Mouse (Mus musculus): ENCODE measurements at regions not wholly inside any gene's neighbourhood (a gene's known extent, or its start where the extent isn't known, plus 50 kb on each side); places are given as distances from the start of the nearest gene placed in this dataset.

DNA sequence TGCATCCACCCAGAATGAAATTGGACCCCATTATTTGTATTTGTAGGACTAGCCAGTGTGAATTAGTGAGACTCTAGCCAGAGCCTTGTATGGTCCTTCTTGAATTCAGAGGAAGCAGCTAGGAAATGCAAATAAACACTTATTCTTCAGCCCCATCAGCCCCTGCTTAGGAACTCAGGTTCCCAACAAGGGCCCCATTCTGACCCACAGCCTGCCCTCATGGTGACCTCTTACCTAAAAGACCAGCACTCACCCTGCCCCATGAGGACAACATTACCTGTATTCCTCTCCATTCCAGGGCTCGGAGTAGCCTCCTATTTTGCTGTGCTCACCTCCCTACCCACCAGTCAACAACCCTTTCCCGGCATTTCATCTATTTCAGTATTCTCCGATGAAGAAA lies 283.6 kb upstream of the Noct start:
- DNase-seq, result no peak

DNA sequence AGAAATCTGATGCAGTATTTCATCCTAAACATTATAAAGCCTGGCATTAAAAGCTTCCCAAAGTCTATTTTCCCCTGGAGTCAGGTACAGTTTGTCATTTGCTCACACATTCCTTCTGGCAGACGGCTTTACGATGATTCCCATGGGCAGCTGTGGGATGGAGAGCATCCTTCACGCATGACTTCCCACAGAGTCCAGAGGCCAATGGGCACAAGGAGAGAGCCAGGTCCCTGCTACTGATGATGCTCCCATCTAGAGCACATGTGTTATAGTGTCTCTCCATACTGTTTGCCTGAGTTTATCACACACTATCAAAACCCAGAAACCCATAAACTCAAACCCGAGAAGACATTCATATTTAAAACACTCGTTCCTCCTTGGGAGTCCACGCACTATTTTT lies 270.8 kb upstream of the Noct start:
- DNase-seq, result no peak

DNA sequence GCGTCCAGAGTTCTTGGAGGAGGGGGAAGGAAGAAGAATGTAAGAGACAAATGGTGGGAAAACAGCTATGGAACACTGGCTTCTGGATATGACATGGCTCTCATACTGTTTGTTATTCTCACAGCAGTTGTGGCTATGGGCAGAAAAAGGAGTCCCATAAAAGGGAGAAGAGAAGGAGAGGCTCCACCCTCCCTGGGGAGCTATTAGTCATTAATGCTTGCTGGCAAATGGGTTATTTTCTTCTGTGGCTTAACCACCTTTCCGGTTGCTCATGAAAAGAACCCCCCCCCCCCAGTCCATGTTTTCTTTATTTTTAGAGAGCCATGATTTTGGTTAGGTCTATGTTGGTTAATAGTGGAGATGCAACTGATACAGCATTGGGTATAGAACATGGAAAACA lies 253.9 kb upstream of the Noct start:
- DNase-seq, result no peak

DNA sequence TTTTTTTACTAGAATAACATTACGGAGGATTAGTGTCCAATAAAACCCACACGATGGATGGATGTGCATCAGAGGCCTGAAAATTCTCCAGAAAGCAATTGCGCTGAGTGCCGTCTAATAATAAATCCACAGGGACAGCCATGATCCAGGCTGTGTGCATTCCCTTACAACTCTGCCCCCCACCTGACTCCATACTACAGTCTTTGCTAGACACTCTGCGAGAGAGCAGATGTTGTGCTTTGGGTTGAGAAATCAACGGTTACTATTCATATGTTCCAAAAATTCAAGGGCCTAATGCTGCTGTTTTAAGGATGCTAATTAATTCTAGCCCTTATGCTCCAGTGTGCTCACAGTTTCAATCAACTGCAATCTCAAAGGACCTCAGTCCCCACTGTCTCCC lies 251.2 kb upstream of the Noct start:
- DNase-seq, result no peak

DNA sequence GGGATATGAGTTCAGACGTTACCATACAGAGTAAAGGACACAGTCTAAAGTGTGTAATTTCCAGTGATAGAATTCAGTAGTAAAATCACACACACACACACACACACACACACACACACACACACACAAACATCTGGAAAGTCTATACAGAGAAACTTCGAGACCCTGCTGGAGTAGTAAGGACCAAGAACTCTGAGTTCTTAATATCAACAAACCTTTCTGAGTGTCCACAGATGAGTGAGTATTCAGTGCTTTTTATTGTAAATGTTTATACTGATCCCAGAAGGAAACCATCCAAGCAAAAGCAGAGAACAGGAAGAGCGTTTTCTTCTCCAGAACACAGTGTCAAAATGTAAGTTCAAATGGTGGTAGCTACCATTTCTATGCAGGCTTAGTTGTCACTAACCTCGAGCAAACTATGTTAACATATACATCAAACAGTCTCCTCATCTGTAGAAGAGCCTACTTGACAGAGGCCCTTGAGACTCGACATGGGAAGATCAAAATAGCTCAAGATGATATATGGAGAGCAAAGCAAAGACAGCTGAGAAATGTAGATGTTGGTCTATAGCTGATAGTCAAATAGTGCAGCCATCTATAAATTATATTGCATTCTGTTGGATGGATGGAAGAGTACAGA lies 248.0 kb upstream of the Noct start:
- no peak for DNase-seq

DNA sequence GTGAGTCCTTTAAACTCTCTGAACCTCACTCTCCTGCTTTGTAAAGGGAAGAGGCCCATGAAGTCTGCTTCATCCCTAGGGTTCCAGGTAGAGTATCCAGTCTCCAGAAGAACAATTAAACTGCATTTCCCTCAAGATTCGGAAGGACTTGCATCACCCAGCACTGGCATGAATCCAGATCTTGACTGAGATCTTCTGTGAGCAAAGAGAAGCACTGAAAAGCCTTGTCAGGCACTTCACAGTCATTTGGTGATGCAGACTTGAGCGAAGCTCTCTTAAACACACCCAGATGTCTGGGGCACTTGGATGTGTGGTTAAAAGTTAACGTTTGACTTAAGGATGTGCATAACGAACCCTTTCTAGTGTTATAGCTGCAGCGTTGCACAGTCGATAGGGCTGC lies 247.4 kb upstream of the Noct start:
- DNase-seq, result no peak

DNA sequence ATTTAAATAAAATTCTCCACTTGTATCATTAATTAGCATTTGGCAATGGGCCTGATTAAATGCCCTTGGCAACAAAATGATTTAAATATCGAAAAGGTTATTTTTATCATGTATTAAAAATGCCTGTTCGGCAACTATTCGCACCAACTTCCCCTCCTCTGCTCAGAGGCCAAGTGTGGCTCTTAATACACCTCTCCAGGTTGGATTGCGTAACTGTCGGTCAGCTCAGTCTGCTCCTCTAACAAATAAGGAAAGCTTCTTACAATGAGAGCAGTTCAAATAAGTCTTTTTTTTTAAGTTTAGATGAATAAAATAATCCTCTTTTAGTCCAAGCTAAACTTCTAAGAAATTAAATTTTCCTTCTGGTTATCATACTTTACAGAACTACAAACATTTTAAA lies 245.6 kb upstream of the Noct start:
- DNase-seq, result no peak

DNA sequence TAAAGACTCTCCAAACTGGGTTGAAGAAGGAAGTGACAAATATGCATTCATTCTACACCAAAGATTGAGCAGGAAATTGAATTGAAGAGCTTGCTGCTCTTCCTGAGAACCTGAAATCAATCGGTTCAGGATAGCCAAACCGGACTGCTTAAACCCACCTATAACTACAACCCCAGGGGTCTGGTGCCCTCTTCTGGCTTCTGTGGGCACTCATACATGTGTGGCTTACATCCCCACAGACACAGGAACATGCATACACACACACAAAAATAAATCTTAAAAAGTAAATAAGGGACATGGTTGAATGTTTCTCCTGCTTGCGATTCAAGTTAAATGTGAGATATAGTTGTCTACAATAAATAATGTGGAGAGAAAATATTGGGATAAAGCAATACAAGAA lies 244.7 kb upstream of the Noct start:
- no peak for DNase-seq

DNA sequence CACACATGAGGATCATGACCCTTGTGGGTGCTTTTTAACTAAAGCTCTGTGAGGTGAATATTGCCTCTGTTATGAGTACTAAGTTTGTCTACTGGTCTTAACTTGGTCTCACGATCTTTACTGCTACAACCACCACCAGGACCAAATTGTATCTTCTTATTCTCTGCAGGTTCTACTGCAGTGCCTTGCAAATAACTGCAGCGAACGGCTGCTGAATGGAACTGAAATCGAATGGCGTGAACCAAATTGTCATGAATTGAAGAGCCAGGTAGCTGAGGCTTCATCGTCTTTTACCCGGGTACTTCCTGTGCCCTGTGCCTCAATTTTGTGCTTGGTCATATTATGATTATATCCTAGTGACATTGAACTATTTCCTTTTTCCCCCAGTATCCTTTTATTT lies 242.5 kb upstream of the Noct start:
- DNase-seq, result no peak

DNA sequence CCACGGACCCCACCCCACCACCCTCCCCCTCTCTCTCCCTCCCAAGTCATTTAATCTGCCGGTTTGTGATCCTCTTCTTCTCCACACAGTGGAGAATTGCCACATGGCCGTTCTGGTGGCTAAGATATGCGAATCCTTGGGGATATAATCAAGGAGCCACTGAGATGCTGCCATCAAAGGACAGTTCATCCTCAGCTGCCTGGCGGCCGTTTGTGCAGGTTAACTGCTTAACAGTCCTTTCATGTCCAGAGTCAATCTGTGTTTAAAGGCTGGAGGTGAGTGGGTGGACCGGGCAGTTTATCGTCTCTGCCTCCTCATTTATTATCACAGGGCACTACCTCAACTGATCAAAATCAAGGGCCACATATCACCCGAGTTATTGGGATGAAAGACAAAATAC lies 241.6 kb upstream of the Noct start:
- no peak for DNase-seq

DNA sequence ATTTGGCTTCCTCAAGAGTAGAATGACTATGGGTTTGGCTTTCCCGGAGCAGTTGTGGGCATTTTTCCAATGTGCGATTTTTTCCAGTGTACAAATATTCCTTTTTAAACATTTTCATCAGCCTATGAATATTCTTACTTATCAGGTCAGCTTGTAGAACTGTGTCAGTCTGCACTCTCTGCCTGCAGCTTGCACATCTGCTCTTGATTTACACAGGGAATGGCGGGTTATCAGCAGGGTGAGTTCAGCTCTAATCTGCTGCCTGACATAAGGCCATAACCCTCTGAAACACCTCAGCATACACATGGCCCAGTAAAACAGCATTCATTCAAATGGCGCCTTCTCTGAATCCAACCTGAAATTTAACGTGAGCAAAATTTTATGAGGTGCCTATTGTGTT lies 241.1 kb upstream of the Noct start:
- no peak for DNase-seq

DNA sequence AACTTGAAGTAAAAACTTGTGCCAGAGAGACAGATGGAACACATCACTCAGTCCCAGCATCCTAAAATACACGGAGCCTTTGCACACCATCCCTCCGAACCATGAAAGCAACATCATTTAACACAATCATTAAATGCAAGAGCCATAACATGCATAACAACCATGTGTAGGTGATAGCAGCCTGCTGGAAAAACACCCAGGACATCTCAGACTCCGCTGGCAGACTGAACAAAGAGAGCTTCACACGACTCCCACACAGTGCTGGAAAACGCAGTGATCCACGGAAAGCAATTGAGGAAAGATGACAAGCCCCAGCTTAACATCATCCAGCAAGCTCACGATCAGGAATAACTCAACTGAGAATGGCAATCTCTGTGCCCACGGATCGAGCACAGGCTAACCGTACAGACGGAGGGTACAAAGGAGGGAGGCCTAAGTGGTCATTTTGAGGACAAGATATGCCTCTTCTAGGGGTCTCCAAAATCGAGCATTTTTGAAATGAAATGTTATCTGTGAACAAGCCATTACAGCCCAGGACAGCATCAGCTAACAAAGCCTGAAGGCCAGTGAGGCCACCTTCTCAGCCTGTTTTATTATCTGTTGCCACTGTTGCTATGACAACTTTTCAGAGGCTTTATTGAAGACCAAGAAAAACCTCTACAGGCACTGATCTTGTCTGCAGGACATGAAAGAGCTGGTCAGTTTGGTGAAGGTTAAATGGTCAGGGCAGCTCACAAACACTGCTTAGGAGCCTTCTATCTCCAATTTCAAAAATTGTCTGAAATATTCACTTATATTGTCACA lies 240.1 kb upstream of the Noct start:
- no peak for DNase-seq

DNA sequence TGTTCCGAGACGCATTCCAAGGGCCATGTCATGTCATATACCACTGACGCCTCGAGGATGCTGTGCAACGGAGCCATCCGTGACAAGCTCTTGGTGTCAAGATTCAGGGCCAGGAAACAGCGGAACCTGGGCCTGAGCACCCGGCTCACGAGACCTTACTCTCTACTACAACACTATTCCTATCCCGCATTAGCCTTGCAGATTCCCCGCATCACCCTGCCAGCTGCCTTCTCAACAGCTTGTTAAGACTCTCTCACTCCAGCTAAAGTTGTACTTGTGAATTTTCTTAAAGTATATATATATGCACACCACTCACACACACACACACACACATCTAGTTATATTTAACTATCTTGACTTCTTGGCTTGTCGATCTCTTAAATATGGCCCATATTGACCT lies 236.4 kb upstream of the Noct start:
- DNase-seq, result no peak

DNA sequence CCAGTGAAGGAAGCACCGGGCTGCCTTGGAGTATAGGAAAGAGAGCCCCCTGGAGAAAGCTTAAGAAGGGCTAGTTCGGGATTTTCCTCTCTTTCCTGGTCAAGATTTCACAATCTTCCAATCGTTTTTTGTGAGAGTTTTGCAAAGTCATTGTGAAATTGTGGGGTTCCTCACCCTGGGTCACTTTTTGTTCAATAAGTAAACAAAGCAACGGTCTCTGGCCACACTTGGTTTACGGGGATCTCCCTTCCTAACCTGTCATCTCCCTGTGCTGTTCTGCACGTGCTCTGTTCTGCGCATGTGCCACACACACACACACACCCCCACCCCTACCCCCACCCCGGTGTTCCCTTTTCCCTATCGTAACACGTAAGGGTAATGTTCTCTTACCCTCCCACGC lies 233.4 kb upstream of the Noct start:
- DNase-seq, result no peak

DNA sequence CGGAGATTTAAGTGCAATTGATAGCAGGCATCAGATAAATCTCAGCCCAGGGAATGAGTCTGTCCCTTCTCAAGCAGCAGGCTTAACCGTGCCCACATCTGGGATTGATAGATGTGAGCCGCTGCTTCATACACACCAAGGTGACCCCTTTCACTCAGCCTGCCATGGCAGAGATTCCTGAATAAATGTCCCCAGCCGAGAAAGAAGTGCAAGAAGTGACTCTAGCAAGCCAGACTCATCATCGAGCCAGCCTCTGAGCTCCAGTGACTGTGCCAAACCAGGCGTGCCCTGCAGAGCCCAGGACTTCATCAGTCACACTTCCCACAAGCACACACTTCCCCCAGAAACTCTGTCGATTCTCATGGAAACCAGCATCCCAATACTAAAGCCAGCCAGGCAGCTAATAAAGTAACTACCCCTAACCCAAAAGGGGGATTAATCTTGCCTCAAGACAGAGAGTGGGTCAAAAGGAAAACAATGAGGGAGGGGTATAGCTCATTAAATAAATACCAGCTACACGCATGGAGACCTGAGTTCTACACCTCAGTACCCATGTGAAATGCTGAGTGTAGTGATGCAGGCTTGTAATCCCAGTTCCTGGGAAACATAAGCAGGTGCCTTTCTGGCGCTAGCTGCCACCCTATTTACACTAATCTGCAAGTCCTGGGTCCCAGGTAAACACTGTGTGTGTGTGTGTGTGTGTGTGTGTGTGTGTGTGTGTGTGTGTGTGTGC lies 231.5 kb upstream of the Noct start:
- no peak for DNase-seq

DNA sequence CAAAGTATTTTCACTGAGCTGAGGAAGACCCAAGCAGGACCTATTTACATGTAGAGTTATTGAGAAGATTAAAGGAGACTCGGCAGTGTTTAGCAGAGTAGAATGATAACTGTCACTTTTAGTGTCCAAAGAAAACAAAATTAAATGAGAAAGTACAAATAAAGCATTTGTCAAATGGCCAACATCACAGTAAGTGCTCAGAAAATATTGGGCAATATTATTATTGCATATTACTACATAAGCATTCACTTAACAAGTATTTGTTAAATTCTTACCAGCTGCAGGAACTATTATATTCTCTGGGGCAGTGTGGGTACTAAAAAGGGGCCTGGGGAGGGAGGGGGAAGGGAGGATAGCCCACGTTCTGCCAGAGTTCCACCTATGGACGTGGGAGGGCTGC lies 224.5 kb upstream of the Noct start:
- no peak for DNase-seq

DNA sequence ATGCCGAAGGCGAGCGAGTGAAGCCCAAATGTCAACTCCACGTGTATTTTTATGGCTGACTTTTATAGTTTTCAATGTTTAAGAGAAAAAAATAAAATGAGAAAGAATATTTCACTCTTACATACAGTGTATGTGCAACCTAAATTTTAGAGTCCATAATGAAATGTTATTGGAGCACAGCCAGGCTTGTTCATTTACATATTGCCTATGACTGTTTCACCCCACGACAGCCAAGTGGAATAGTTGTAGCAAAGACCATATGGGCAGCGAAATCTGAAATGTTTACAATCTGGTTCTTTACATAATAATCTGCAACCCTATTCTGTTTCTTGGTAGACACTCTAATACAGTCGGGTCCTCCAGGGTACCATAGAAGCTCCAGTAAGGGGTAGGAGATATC lies 223.3 kb upstream of the Noct start:
- no peak for DNase-seq

DNA sequence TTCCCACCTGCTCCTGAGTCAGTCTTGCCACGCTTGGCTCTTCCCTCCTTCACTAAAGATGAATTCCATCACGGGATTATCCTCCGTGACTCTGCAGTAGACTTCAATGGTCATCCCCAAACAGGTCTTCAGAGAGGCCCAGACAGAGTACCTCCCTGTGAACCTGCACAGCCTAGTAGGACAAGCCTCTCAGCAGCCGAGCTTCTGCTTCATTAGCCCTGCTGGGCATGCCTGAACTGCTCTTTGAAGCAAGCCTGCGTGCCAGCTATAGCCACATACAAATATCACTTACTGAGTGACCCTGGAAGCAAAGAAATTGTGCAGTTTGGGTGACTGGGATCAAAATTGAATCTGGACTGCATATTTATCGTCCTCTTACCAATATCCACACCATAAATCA lies 221.6 kb upstream of the Noct start:
- no peak for DNase-seq

DNA sequence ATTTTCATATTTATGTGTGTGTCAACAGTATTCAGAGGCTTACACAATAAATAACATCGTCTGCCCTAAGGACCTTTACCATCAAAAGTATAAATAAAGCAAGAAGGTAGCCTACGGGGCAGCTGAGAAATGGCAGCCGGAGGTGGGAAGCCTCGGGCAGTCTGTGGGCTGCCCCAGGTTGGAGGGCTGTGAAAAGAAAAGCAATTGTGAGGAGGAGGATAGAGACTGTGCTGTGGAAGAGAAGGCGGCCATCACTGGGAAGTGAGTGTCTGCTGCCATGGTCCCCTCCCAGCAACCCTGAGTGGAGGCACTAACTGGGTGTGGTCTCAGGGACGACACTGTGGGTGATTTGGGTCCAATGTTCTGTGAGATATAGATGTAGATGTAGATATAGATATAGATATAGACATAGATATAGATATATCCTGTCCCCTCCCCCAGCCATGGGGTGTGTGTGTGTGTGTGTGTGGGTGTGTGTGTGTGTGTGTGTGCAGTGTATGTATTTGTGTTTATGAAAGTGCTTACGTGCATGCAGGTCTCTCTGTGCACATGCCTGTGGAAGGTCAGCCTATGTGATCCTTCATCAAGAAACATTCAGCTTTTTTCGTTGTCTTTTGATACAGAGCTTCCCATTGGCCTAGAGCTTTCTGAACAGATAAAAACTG lies 220.6 kb upstream of the Noct start:
- DNase-seq, result no peak

DNA sequence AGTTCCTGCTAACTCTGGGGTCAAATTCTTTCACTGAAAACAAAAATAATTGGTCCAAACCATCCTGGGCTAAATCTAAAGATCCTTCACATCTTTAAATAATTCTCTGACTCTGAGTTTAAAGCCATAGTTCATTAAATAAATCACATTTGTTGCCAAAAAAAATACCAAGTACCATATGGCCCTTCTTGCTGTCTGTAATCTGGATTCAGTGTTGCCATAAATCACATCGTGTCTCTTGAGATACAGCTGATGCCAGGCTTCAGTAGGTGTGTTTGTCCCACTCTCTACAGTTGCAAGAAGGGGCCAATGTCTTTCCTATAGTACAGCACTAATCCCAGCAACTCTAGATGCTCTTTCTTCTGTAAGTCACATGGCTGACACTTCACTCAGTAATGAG lies 220.0 kb upstream of the Noct start:
- DNase-seq, result no peak

DNA sequence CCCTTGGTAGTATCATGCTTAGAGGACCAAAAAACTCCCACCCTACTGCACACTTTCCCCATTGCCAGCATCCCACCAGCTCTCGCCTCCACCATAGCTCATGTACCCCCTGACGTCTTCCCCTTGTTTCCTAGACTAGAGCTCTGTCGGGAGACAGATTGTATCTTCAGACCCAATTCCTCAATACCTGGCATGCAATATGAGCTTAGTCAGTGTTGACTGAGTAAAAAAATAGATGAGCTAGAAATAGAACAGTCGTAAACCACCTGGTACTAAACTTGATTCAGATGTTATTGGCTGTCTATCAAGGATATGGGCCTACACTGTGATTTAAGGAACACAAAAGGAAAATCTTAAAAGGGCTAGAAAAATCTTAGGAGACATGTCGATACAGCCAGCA lies 215.1 kb upstream of the Noct start:
- no peak for DNase-seq

DNA sequence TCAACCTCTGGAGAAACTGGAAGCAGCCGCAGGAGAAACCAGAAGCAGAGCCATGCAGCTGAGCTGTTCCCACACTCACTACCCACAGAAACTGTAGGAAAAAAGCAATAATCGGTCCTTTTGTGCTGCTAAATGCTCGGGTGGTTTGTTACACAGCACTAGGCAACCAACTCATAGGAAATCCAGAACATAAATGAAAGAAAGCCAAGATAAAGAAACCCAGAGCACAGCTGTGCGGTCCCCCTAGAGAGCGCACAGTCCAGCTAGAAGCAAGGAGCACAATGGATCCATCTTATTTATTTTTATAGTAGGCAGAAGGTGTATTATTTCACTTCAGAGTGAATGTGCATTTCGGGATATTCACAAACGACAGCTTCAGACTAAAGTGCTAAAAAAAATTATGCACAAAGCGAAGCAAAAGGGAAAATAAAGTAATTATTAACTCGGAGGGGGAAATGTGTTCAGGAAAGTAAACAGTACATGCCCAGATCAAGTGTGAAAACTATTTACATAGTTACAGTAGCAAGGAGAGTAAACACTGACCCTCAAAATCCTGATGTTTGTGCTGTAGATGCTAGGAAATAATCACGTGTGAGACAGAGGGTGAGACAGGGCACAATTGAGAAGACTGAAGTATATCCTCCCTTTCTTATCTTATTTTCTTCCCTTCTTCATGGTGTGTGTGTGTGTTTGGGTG lies 204.4 kb upstream of the Noct start:
- no peak for DNase-seq
